Mouse (Mus musculus) megakaryocyte, embryonic 14.5 days (primary cell): ENCODE data around the gene Atg7.

Experiments
- FLI1 ChIP-seq: IDR thresholded peaks from 2 replicates; pipeline ENCODE4 v1.6.1; 2012; ENCODE audit warnings: low read length, inconsistent platforms, mixed read lengths
- GATA1 ChIP-seq: IDR thresholded peaks from 3 replicates; pipeline ENCODE4 v1.6.1; 2012; ENCODE audit warnings: mixed read lengths, low read length, inconsistent platforms, borderline replicate concordance

GRCm38 (mm10) chr6:114692691-114693090 is 49.8 kb downstream of the Atg7 start:
- no peak for TF ChIP-seq GATA1
- TF ChIP-seq FLI1: no peak
